Mouse (Mus musculus) testis, adult 10 weeks (tissue): ENCODE results near the gene Ift52. TPM values are rescaled to one million over a fixed set of nuclear protein-coding genes. Genes with fewer than 3 reads are reported as not detected.

ENCODE experiments used
- polyA plus RNA-seq: library from polyadenylated mRNA; stranded (reverse); fragments of 350-450 nt; fragmentation: Illumina TruSeq; extraction: RNeasy Lipid Tissue Mini Kit (QIAGEN cat#74804); gene quantifications from one replicate; pipeline ENCODE4 v1.2.3, GENCODE M21; 2014; ENCODE audit warnings: low read depth, low replicate concordance

Gene Ift52
- 121 TPM for polyA plus RNA-seq

DNA sequence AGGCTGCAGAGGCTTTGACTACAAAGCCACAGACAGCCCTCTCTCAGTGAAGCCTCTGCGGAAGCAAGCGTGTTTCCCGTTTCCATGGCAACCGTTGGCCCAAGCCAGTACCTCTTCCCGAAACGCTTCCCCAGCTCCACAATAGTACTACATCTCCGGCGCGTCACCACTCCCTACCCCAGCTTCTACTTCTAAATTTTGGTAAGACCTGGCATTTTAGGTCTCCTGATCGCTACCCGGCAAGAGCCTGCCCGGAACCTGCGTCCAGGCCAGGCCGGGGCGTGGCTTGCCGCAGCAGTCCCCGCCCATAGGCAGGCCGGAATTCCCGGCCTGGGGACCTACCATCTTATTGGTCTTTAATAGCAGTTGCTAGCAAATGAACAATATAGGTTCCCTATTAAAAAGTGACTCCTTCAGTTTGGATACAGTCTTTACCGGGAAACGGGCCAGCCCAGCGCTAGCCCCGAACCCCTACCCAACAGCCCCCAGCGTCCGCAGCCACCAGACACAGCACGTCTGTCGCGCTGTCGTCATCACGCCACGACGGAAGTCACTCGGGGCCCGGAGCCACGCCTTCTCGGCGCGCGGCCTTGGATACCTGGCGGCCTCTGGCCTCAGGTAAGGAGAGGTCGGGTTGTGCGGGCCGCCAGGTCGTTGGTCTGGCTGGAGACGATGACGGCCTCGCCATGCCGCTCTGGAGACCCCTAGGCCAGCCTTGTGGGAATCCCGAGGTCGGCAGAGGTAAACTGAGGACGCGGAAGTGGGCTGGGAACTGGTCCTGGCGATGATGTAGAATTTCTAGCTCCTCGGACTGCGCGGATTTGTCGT, at the start of gene Ift52:
Gene Ift52, plus strand, starts transcription at position 439 of the 828 bp plus-strand sequence.

DNA sequence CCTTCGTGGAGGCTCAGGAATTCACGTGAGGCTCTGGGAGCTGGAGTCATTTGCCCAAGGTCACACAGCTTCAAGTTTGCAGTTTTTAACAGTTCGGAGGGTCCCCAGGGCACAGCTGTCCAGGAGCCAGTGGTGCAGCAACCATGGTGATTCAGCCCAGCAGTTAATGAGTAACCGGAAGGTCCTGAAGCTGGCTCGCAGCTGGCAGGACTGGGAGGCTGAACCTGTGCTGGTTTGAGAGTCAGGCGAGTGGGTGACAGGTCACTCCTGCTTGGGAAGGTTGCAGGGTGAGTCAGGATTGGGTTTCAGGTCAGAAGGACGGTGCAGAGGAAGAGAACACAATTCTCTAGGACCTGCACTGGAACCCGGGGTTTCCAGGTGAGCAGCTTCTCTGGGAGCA, 29.9 kb upstream of the Ift52 start, which contains the start of gene Sgk2:
Gene Sgk2, plus strand, starts transcription at position 113 of the 400 bp plus-strand sequence.

DNA sequence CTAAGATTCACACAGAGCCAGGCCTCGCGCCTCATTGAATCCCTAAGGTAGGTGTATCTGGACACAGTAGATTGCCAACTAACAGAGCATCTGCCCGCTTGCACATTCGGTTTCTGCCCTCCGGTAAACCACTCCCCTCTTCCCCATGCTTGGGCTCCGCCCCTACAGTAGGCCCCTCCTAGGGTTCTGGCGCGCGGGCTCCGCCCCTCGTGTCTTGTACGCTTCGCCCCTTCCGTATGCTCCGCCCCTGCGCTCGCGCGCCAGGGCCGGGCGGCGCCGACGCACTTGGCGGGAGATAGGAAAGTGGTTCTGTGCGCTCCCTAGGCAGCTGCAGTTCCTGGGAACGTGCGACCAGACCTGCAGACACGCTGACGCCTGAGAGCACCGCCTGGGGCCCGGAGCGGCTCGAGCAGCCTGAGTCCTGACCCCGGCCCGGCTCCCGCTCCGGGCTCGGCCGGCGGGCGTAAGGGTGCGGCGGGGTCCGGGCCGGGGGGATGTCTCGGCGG, 37.2 kb downstream of the Ift52 start, which contains the start of gene Mybl2:
Gene Mybl2, plus strand, starts transcription at position 353 of the 506 bp plus-strand sequence.

DNA sequence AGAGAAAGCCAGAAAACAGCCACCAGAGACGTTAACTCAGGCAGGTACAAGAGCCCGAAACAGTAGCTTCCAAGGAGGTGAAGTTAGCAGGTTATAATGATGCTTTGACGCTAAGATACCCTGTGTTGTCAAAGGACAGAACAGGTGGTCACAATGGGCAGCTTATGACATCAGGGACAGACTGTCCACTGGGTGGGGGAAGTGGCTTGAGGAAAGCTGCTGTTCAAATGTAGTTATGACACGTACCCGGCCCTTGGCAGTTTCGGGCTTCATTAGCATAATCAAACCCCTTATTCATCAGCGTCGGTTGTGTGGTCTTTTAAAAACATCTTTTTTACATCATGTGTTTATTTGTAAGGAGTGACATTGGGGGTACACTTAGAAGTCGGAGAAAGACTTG, 70.6 kb downstream of the Ift52 start, which contains the start of gene Gtsf1l:
Gene Gtsf1l, minus strand, starts transcription at position 128 of the 400 bp plus-strand sequence.

Other genes with a start within 250 kb of the Ift52 start
- 100.0 TPM for gene Srsf6, start 85.8 kb upstream of the Ift52 start, polyA plus RNA-seq
- 0.53 TPM for gene L3mbtl1, start 73.9 kb upstream of the Ift52 start, polyA plus RNA-seq
- 0.57 TPM for gene Sgk2, start 30.0 kb upstream of the Ift52 start, polyA plus RNA-seq
- 1.1 TPM for gene Mybl2, start 37.3 kb downstream of the Ift52 start, polyA plus RNA-seq
- 251 TPM for gene Gtsf1l, start 70.5 kb downstream of the Ift52 start, polyA plus RNA-seq
- gene Tox2, start 185.8 kb downstream of the Ift52 start, polyA plus RNA-seq = 4.4 TPM